Mouse (Mus musculus): ENCODE measurements around the gene Kank1.

- TF ChIP-seq CTCF (IDR thresholded peaks at IDR 0.05; ENCODE audit: low read depth, low read length) (no peak), POLR2A (IDR thresholded peaks at IDR 0.05; ENCODE audit: borderline replicate concordance, low read depth, low read length) (no peak)
Measured at GRCm38 (mm10) chr19:25380675-25381074, 143.9 kb downstream of the Kank1 start.

All from bone marrow macrophage, adult 2 months (primary cell).